Mouse (Mus musculus): ENCODE measurements around the gene Piezo1. TPM values are rescaled to one million over a fixed set of nuclear protein-coding genes. Genes with fewer than 3 reads are reported as not detected.

Piezo1 gene
- polyA plus RNA-seq, 1 experiment from 2014 or later, result 14.7 TPM

GRCm38 (mm10) chr8:122568881-122569309 lies 17.8 kb upstream of the Piezo1 start:
- no peak overlapping the region for H3K27ac ChIP-seq

GRCm38 (mm10) chr8:122568109-122568504 lies 17.0 kb upstream of the Piezo1 start:
- H3K9me3 ChIP-seq, result no peaks in the 10 kb centered on the region
- H3K27ac ChIP-seq, result peak overlapping the region; percentile 89
- peak overlapping the region; percentile 93 for H3K9ac ChIP-seq
- ATAC-seq (ENCODE audit: low FRiP score, low read depth), result peak; percentile 45; the same call in 1 of the 2 replicates
- H3K36me3 ChIP-seq, result peaks cover 39% of the 10 kb centered on the region
- peak overlapping the region; percentile 88 for H3K4me3 ChIP-seq
- H3K4me2 ChIP-seq (replicated peaks), result peak overlapping the region; percentile 80
- peaks cover 24% of the 10 kb centered on the region for H3K4me1 ChIP-seq
- under 1% methylated on average over 34 of the region's 34 CpGs for WGBS
- H3K27me3 ChIP-seq, result no peaks in the 10 kb centered on the region

More at GRCm38 (mm10) chr8:122568881-122569309, 17.8 kb upstream of the Piezo1 start:
- Histone ChIP-seq H3K4me3 (peak overlapping the region; percentile 88), H3K27me3 (no peaks in the 10 kb centered on the region), H3K4me1 (peaks cover 24% of the 10 kb centered on the region), H3K9me3 (no peaks in the 10 kb centered on the region), H3K9ac (peak overlapping the region; percentile 93), H3K36me3 (peaks cover 47% of the 10 kb centered on the region), H3K4me2 (replicated peaks) (peak overlapping the region; percentile 80)
- 14% methylated on average over 10 of the region's 10 CpGs for WGBS
- ATAC-seq (ENCODE audit: low FRiP score, low read depth), result no peak

GRCm38 (mm10) chr8:122567361-122568108 lies 16.4 kb upstream of the Piezo1 start, which contains the start of gene Cdt1:
Gene Cdt1, plus strand, starts transcription at chr8:122568015.
- no peaks in the 10 kb centered on the region for H3K27me3 ChIP-seq
- WGBS, result under 1% methylated on average over 61 of the region's 62 CpGs
- ATAC-seq (ENCODE audit: low FRiP score, low read depth), result peak; percentile 96

GRCm38 (mm10) chr8:122566766-122567165 lies 15.6 kb upstream of the Piezo1 start:
- H3K9me3 ChIP-seq, result no peaks in the 10 kb centered on the region
- peaks cover 26% of the 10 kb centered on the region for H3K36me3 ChIP-seq
- peak overlapping the region; percentile 89 for H3K27ac ChIP-seq
- 54% methylated on average over 6 of the region's 6 CpGs for WGBS
- no peaks in the 10 kb centered on the region for H3K27me3 ChIP-seq
- peak overlapping the region; percentile 88 for H3K4me3 ChIP-seq
- H3K4me1 ChIP-seq, result peaks cover 24% of the 10 kb centered on the region
- peak overlapping the region; percentile 80 for H3K4me2 ChIP-seq (replicated peaks)
- ATAC-seq (ENCODE audit: low FRiP score, low read depth), result no peak
- H3K9ac ChIP-seq, result peak overlapping the region; percentile 93

More at GRCm38 (mm10) chr8:122567361-122568108, 16.4 kb upstream of the Piezo1 start, which contains the start of gene Cdt1:
- peaks cover 34% of the 10 kb centered on the region for H3K36me3 ChIP-seq
- no peaks in the 10 kb centered on the region for H3K9me3 ChIP-seq
- H3K4me3 ChIP-seq, result peak within 1 kb of the TSS; percentile 88
- peak within 1 kb of the TSS; percentile 93 for H3K9ac ChIP-seq
- peaks cover 24% of the 10 kb centered on the region for H3K4me1 ChIP-seq
- H3K27ac ChIP-seq, result peak within 1 kb of the TSS; percentile 89
- peak within 1 kb of the TSS; percentile 80 for H3K4me2 ChIP-seq (replicated peaks)

GRCm38 (mm10) chr8:122564363-122565352 lies 13.5 kb upstream of the Piezo1 start:
- H3K9ac ChIP-seq, result no peak overlapping the region
- H3K9me3 ChIP-seq, result no peaks in the 10 kb centered on the region
- H3K4me3 ChIP-seq, result no peak overlapping the region
- WGBS, result 75% methylated on average over 25 of the region's 25 CpGs
- H3K36me3 ChIP-seq, result peaks cover 5% of the 10 kb centered on the region
- no peak overlapping the region for H3K4me2 ChIP-seq (replicated peaks)
- H3K27ac ChIP-seq, result 0 out of 2 replicates have a peak overlapping the region, but pooled peaks have one; percentile 3
- ATAC-seq (ENCODE audit: low FRiP score, low read depth), result no peak
- no peaks in the 10 kb centered on the region for H3K27me3 ChIP-seq
- peaks cover 22% of the 10 kb centered on the region for H3K4me1 ChIP-seq

GRCm38 (mm10) chr8:122561199-122561598 lies 10.1 kb upstream of the Piezo1 start:
- Histone ChIP-seq H3K36me3 (no peaks in the 10 kb centered on the region), H3K9me3 (no peaks in the 10 kb centered on the region), H3K4me3 (no peak overlapping the region), H3K27me3 (no peaks in the 10 kb centered on the region), H3K4me1 (peaks cover 22% of the 10 kb centered on the region), H3K4me2 (replicated peaks) (no peak overlapping the region), H3K9ac (no peak overlapping the region), H3K27ac (no peak overlapping the region)
- WGBS, result 77% methylated on average over 5 of the region's 5 CpGs
- ATAC-seq (ENCODE audit: low FRiP score, low read depth), result no peak

- H3K27me3 ChIP-seq, result no peaks in the 10 kb centered on the region
- H3K4me1 ChIP-seq, result peaks cover 22% of the 10 kb centered on the region
- no peaks in the 10 kb centered on the region for H3K9me3 ChIP-seq
- peak; percentile 45; the same call in 1 of the 2 replicates for ATAC-seq (ENCODE audit: low FRiP score, low read depth)
- 15% methylated on average over 12 of the region's 12 CpGs for WGBS
- H3K36me3 ChIP-seq, result no peaks in the 10 kb centered on the region
- H3K4me2 ChIP-seq (replicated peaks), result no peak overlapping the region
- H3K27ac ChIP-seq, result no peak overlapping the region; the same call in 1 of the 2 replicates
- no peak overlapping the region for H3K9ac ChIP-seq
- no peak overlapping the region for H3K4me3 ChIP-seq
Observed at GRCm38 (mm10) chr8:122558671-122559349, 7.7 kb upstream of the Piezo1 start.

- no peak overlapping the region for H3K9ac ChIP-seq
- no peak overlapping the region for H3K4me3 ChIP-seq
- no peaks in the 10 kb centered on the region for H3K9me3 ChIP-seq
- H3K4me1 ChIP-seq, result peaks cover 22% of the 10 kb centered on the region
- H3K27ac ChIP-seq, result peak overlapping the region; percentile 67; the same call in 1 of the 2 replicates
- no peaks in the 10 kb centered on the region for H3K36me3 ChIP-seq
- ATAC-seq (ENCODE audit: low FRiP score, low read depth), result no peak
- H3K4me2 ChIP-seq (replicated peaks), result no peak overlapping the region
- no peaks in the 10 kb centered on the region for H3K27me3 ChIP-seq
- WGBS, result 37% methylated on average over 10 of the region's 10 CpGs
Observed at GRCm38 (mm10) chr8:122557248-122558038, 6.3 kb upstream of the Piezo1 start.

GRCm38 (mm10) chr8:122556030-122557009 lies 5.2 kb upstream of the Piezo1 start:
- Histone ChIP-seq H3K4me3 (no peak overlapping the region), H3K36me3 (no peaks in the 10 kb centered on the region), H3K27ac (peak overlapping the region; percentile 67; the same call in 1 of the 2 replicates), H3K4me1 (peaks cover 27% of the 10 kb centered on the region), H3K9me3 (no peaks in the 10 kb centered on the region), H3K27me3 (no peaks in the 10 kb centered on the region), H3K4me2 (replicated peaks) (peak overlapping the region; percentile 2; the same call in 1 of the 2 replicates), H3K9ac (no peak overlapping the region)
- ATAC-seq (ENCODE audit: low FRiP score, low read depth), result no peak
- 67% methylated on average over 12 of the region's 12 CpGs for WGBS

GRCm38 (mm10) chr8:122554786-122555185 lies 3.7 kb upstream of the Piezo1 start:
- 82% methylated on average over 6 of the region's 6 CpGs for WGBS
- Histone ChIP-seq H3K4me3 (no peak overlapping the region), H3K4me2 (replicated peaks) (no peak overlapping the region), H3K9ac (no peak overlapping the region), H3K4me1 (peaks cover 34% of the 10 kb centered on the region), H3K27me3 (no peaks in the 10 kb centered on the region), H3K9me3 (no peaks in the 10 kb centered on the region), H3K27ac (no peak overlapping the region), H3K36me3 (no peaks in the 10 kb centered on the region)
- no peak for ATAC-seq (ENCODE audit: low FRiP score, low read depth)
